ENCODE assay signal across 10 mouse cellular contexts in the genomic region with DNA sequence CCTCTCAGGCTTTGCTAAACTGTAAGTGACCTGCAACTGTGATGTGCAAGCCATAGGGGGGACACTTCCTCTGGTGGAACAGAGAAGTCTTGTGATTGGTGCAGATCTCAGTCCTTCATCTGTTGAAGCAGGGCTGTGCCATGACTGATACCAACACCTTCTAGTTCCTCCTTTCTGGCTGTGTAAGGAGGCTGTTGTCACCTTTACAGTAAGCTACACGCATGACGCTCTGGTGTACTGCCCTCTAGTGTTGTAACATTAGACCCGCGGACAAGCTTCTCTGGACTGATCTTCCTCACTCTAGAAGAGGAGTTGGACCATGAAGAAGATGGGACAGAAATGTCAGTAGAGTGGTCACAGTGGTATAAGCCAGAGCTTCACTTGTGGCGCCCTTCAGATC. TPM values are rescaled to one million over a fixed set of nuclear protein-coding genes. Genes with fewer than 3 reads are reported as not detected.
A peak's percentile ranks its signal among the peaks of the same experiment; 100 is the strongest.
DNase-seq lines count a peak whose midpoint lies in the region; ATAC-seq lines count a peak whose summit lies in the region.
"Had no signal": no experiment of that assay in that cellular context is flagged by ENCODE, and none has a peak within 500 bp of the region (broad histone marks: within the 10 kb centered on the region; RNA-seq: fewer than 3 reads in every experiment).

No protein-coding gene starts in this region.

- H3K9ac ChIP-seq in midbrain, embryonic 14.5 days (replicated peaks; ENCODE audit: low read length), result no peak overlapping the region
- H3K9ac ChIP-seq in forebrain, embryonic 12.5 days, result no peak overlapping the region
- H3K9ac ChIP-seq: midbrain, embryonic 12.5 days had no signal

- no peak overlapping the region for H3K4me2 ChIP-seq in midbrain, embryonic 14.5 days (ENCODE audit: low read length)
- no peak overlapping the region for H3K4me2 ChIP-seq in forebrain, embryonic 12.5 days
- H3K4me2 ChIP-seq: midbrain, embryonic 12.5 days had no signal

- H3K4me3 ChIP-seq in midbrain, embryonic 14.5 days (replicated peaks; ENCODE audit: low read depth, low read length), result no peak overlapping the region
- no peak overlapping the region for H3K4me3 ChIP-seq in midbrain, embryonic 10.5 days
- no peak overlapping the region for H3K4me3 ChIP-seq in forebrain, embryonic 12.5 days (replicated peaks)
- H3K4me3 ChIP-seq: midbrain, embryonic 12.5 days had no signal

- 53% methylated on average over 5 of the region's 5 CpGs for WGBS in midbrain, embryonic 14.5 days
- 47% methylated on average over 5 of the region's 5 CpGs for WGBS in midbrain, embryonic 10.5 days
- WGBS in forebrain, embryonic 12.5 days, result 49% methylated on average over 5 of the region's 5 CpGs

- no peaks in the 10 kb centered on the region for H3K36me3 ChIP-seq in midbrain, embryonic 14.5 days (ENCODE audit: control insufficient read depth, insufficient read depth, low read length)
- no peaks in the 10 kb centered on the region for H3K36me3 ChIP-seq in midbrain, embryonic 10.5 days
- no peaks in the 10 kb centered on the region for H3K36me3 ChIP-seq in forebrain, embryonic 12.5 days (replicated peaks)
- H3K36me3 ChIP-seq: midbrain, embryonic 12.5 days had no signal

- no peak for ATAC-seq in midbrain, embryonic 14.5 days (ENCODE audit: low FRiP score, low TSS enrichment)
- no peak for ATAC-seq in forebrain, embryonic 12.5 days (ENCODE audit: low FRiP score)
- ATAC-seq: hindbrain, embryonic 16.5 days had no signal

- no peaks in the 10 kb centered on the region for H3K27me3 ChIP-seq in midbrain, embryonic 14.5 days (ENCODE audit: control insufficient read depth, insufficient read depth, low read length)
- H3K27me3 ChIP-seq in midbrain, embryonic 10.5 days (ENCODE audit: low read depth, poor library complexity, severe bottlenecking), result no peaks in the 10 kb centered on the region
- H3K27me3 ChIP-seq in forebrain, embryonic 12.5 days, result no peaks in the 10 kb centered on the region
- H3K27me3 ChIP-seq: midbrain, embryonic 12.5 days had no signal

- H3K4me1 ChIP-seq in midbrain, embryonic 14.5 days (ENCODE audit: control insufficient read depth, insufficient read depth, low read length), result no peaks in the 10 kb centered on the region
- peaks cover 5% of the 10 kb centered on the region; the same call in 1 of the 2 replicates for H3K4me1 ChIP-seq in midbrain, embryonic 10.5 days
- H3K4me1 ChIP-seq in forebrain, embryonic 12.5 days, result no peaks in the 10 kb centered on the region

- peak; percentile 24 for DNase-seq in adrenal gland, postnatal 14 days
- no peak for DNase-seq in adrenal gland, postnatal 36 days
- peak; percentile 19 for DNase-seq in midbrain, embryonic 14.5 days
- DNase-seq in midbrain, embryonic 10.5 days (ENCODE audit: low spot score), result no peak
- peak; percentile 7 for DNase-seq in kidney, postnatal 14 days
- DNase-seq in thymus, postnatal 0 days (ENCODE audit: low spot score), result peak; percentile 33
- no peak for DNase-seq in frontal cortex, postnatal 14 days (ENCODE audit: low spot score in 2 of 2)

- no peaks in the 10 kb centered on the region; the same call in 1 of the 2 replicates for H3K9me3 ChIP-seq in midbrain, embryonic 14.5 days (ENCODE audit: control insufficient read depth, low read length)
- H3K9me3 ChIP-seq in midbrain, embryonic 10.5 days (replicated peaks), result peaks cover 6% of the 10 kb centered on the region; the same call in 1 of the 2 replicates
- 0 out of 2 replicates have a peak, but pooled peaks cover under 1% of the 10 kb centered on the region for H3K9me3 ChIP-seq in forebrain, embryonic 12.5 days

- no peak overlapping the region for H3K27ac ChIP-seq in midbrain, embryonic 14.5 days (replicated peaks; ENCODE audit: low read depth, low read length)
- H3K27ac ChIP-seq in midbrain, embryonic 10.5 days (replicated peaks), result no peak overlapping the region
- H3K27ac ChIP-seq in forebrain, embryonic 12.5 days, result no peak overlapping the region
- H3K27ac ChIP-seq: midbrain, embryonic 12.5 days had no signal

RNA-seq across cellular contexts. Expression of a gene that starts 18.6 kb away (rescaled TPM):
- total RNA-seq in adrenal gland, postnatal 14 days (2021), result 45.6 and 47.3 TPM in 2 replicates
- 10 to 100 TPM; 27.6 to 44.2 TPM for total RNA-seq in adrenal gland, postnatal 36 days (2021)
- polyA plus RNA-seq in midbrain, embryonic 14.5 days (2014; fragmentation: Nextera tagmentation; extraction: Ambion mirVana), result 43.8 and 45.0 TPM in 2 replicates
- 30.7 and 35.0 TPM in 2 replicates for polyA plus RNA-seq in midbrain, embryonic 10.5 days (2016; fragmentation: Nextera tagmentation; extraction: Ambion mirVana)
- polyA plus RNA-seq in thymus, postnatal 0 days (2015; fragmentation: Nextera tagmentation; extraction: Ambion mirVana), result 94.5 and 99.1 TPM in 2 replicates
- polyA plus RNA-seq in forebrain, embryonic 12.5 days (2016; fragmentation: Nextera tagmentation; extraction: Ambion mirVana), result 42.8 and 44.2 TPM in 2 replicates

Comparison
In these comparisons a context has a peak if more than half of its experiments do, and no peak if none do; other contexts are left out.
1. DNase-seq: peak in adrenal gland, postnatal 14 days (single experiment), midbrain, embryonic 14.5 days (single experiment), kidney, postnatal 14 days (single experiment) and thymus, postnatal 0 days (single experiment); none in adrenal gland, postnatal 36 days (0 of 2), midbrain, embryonic 10.5 days (single experiment) and frontal cortex, postnatal 14 days (0 of 2).